Mouse (Mus musculus): ENCODE measurements at regions not wholly inside any gene's neighbourhood (a gene's known extent, or its start where the extent isn't known, plus 50 kb on each side); places are given as distances from the start of the nearest gene placed in this dataset.

DNA sequence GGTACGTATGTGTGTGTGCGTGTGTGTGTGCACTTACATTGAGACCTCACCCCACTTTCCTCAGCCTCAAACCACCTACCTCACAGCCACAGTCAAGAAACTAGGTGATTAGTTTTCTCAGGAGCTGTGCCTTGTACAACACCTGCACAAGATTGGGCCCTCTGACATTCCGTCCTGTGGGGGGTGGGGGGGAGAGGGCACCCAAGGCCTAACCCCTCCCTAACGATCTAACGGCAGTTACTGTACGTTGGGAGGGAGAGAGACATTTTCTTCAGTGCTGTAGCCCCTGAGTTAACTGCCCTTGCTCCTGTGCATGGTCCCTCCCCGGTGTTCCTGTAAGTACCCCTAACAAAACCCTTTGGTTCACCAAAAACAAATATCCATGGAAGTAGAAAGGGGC lies 250.0 kb downstream of the Gadd45g start:
- TF ChIP-seq POLR2A (IDR thresholded peaks at IDR 0.05; ENCODE audit: extremely low read depth, insufficient read depth, low read length) (no peak), CTCF (IDR thresholded peaks at IDR 0.05; ENCODE audit: low read depth, low read length) (no peak)

Data from liver, adult 2 months (tissue).